Mouse (Mus musculus): ENCODE results near the gene Gm20431.

The Gm20431 gene

DNA sequence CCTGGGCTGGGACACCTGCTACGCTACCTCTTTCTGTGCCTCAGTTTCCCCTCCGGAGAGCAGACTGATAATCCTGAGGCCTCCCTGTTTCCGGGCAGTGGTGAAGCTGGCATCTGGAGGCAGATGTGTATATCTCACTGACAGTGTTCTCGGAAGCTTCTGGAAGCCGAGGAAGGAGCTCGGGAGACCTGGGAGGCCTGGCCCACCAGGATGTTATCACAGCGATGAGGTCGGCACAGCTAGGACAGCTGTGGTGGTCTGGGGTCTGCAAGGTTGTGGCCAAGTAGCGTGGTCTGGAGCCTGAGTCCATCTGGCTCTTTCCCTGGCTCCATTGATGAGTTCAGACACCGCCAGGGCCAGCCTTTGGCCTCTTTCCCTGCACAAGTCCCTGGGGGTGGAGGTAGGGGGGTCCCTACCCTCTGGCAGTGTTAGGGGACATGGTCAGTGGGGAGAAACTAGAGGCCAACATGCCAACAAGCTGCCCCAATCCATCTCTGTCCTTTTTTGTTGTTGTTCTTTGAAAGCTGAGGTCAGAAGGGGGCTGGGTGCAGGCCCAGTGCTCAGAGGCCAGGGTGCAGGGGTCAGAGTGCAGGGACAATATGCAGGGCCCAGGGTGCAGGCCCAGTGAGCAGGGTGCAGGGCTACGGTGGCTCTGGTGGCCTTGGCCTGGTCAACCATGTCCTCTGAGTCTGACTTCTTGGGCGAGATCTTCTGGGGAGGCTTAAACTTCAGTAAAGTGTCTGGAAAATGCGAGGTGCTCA lies 96.6 kb downstream of the Gm20431 start:
- DNase-seq, result no peak

DNA sequence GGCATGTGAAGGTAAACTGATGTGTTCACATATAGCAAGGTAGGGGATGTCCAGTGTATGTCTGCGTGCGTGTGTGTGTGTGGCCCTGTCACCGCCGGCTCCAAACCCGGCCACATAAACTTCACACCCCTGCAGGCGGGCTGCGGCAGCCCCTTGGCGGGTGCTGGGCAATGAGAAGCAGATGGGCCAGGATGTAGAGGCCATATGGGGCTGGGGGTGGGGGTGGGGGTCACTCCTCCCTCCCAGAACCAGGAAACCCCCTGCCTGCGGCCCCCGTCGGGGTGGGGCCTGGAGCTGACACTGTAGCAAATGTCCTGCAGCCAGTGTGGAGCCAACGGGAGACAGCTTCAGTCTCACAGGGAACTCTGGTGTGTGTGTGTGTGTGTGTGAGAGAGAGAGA lies 97.6 kb downstream of the Gm20431 start:
- DNase-seq, result no peak

DNA sequence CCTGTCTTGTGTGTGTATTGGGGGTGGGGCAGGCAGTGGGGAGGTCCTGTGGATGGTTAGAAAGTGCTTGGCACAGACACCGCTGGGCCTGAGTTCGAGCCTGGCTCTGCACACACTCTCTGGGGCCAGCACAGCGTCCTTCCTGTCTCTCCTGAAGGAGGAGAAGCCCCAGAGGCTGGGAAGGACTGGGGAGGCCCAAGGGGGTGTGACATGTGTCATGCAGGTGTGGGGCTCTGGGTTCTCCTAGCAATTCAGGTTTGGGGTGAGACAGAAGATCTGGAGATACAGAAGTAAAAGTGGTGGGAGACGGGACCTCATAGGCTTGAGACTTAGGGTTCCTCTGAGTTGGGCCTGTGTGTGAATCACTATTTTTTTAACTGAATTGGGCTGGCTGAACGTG lies 98.3 kb downstream of the Gm20431 start:
- DNase-seq, result no peak

DNA sequence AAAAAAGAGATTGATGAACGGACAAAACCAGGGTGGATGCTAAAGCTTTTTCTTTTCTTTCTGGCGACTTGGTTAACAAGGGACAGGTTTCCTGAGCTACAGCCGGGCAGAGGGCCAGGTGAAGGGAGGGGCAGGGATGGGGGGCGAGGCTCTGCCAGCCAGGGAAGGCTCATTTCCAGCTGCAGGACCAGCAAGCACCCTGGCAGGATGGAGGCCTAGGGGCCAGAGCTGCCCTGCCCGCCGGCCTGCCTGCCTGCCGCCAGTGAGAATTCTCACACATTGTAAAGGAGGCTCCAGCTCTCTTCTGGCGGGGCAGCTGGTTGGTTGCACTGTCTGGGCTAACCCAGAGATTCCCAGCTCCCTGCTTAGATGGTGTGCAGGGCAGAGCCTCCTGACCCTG lies 99.2 kb downstream of the Gm20431 start:
- DNase-seq, result no peak

DNA sequence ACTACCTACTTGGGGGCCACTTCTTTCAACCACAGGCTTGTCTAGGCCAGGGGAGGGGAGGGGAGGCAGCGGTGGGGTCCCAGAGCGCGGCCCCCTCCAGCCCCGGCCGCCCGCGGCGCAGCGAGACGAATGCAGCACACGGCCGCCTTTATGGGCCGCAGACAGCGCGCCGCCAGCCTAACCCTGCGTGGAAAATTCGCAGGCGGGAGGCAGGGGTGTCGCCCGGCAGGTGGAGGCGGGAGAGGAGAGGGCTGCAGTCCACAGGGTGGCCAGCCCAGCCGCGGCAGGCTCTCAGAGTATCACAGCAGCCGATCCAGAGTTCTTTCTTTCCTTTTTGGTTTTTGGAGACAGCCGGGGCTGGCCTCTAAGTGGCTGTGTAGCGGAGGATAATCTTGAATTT lies 101.9 kb downstream of the Gm20431 start:
- no peak for DNase-seq
